Mouse (Mus musculus) T-helper 17 cell (primary cell): ENCODE measurements around the gene Lmntd2.

ENCODE experiments used
- in situ Hi-C, 2 experiments: fragments of 300-600 bp; cut with MboI, MseI; formaldehyde crosslinking; loops; 1 replicate in 1 of 2; 2 replicates in 1 of 2; pipeline ENCODE4 v1.15.1; 2025; ENCODE audit warnings: high pct_unique_total_duplicates in 2 of 2

Lmntd2 gene

DNA sequence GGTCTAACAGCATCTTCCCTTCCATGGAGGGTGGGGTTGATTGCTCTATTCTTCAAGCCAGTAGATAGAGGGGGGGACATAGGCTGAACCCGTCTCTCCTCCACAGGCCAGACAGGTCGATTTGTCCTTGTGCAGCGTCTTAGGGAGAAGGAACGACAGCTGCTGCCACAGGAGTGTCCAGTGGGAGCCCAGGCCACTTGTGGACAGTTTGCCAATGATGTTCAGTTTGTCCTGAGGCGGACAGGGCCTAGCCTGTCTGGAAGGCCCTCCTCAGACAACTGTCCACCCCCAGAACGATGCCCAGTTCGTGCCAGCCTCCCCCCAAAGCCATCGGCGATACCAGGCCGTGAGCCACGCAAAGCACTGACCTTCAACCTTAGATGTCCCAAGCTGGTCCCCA is 3.0 kb upstream of the Lmntd2 start:
- in situ Hi-C loops = no loop called here

DNA sequence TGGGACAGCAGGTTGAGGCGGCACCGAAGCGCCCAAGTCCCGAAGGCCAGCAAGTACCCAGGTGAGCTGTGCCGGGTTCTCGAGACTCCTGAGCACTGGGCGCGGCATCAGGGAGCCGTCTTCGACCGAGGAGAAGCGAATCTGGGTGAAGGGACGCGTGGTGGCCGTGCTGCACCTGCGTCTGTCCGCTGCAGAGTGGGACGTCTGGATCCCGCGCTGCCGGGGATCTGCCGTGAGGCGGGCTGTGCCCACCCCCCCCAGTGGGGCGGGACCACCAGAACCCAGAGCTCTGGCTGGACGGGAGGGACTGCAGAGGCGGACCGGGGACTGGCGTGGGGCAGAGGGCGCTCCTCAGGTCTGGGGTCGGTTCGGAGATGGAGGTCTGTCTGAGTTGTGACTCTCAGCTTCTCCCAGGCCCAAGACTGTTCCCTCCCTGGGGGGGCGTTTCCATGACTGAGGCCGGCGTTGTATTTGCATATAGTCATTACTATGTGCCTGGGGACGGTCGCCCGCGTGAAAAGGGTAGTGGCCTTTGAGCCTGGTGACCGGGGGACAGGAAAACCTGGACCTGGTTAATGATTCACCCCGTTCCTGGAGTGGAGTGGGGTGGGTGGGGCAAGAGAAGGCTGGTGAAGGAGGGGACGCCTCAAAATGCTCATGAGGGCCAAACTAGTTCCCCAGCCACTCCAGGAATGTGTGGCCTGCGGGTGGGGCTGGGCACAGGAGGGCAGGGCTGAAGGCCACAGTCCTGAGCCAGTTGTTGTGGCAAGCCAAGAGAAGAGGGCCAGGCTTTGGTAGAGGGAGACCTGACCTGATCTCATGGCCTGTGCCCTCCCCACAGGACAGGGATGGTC is 2.2 kb upstream of the Lmntd2 start:
- in situ Hi-C loops = no loop called here

DNA sequence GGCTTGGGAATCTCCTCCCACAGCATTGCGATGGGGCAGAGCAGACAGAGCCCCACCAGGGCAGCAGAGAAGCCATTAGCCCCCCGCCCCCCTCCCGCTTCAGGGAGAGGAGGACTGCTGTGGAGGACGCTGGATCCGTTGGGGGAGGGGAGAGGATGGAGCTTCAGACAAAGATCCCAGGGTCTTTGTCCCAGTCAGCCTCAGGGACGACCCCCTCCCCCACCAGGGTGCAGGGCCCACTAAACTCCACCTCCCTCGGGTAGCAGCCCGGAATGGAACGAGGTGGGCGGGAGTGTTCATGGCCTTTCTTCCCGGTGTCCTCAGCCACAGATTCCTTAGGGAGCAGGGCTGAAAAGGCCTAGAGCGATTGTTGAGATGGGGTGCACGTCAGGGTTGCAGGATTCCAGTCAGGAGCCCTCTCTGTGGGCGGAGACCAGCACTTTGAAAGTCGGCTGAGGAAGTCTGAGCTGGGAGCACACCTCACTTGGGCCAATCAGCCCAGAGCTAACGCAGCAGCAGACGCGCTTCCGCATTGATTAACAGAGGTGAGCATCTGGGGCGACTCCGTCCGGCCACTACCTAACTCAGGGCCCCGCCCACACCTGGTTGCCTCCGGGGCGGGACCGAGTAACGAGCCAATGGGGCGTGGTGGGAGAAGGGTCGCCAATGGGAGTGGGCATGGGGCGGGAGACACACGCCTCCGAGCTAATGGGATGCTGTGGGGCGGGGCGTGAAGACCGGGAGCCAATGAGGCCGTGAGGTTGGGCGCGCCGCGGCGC is 1.4 kb upstream of the Lmntd2 start, which contains the start of gene Rassf7:
Rassf7 (plus strand) TSS at position 760 of the 779 bp plus-strand sequence.
- in situ Hi-C loops = no loop called here

DNA sequence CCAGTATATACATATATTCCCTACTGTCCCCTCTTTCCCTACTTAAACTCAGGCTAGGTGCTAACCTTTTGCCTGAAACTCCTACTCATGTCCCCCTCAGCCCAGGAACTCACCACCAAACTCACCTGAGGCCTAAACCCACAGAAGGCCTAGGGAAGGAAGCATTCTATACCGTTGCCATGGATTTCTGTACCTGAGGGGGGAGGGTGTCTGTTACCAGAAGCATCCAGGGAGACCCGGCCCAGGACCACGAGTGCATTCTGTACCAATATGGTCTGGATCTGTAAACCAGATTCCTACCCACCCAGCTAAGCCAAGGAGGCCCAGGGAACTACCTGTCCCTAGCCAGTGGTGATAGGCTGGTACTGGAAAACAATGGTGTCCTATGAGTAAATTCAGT is 430 bp upstream of the Lmntd2 start:
- in situ Hi-C loops = no loop called here

DNA sequence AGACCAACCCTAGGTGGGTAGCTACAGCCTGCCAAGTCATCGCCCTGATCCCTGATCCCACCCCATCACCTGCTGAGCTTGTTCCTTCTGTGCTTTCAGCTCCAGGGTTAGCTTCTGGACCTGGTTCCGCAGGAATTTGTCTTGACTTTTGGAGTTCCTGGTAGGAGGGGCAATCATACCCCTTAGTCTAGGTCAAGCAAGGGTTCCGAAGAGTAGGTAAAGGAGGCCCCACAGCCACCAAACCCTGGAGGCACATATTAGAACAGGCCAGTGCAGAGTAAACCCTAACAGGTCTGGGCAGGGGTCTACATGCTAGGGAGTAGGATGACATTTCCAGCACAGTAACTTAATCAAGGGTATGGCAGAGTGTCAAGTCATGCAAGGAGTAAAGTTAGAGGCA is 747 bp downstream of the Lmntd2 start:
- in situ Hi-C loops = no loop called here

DNA sequence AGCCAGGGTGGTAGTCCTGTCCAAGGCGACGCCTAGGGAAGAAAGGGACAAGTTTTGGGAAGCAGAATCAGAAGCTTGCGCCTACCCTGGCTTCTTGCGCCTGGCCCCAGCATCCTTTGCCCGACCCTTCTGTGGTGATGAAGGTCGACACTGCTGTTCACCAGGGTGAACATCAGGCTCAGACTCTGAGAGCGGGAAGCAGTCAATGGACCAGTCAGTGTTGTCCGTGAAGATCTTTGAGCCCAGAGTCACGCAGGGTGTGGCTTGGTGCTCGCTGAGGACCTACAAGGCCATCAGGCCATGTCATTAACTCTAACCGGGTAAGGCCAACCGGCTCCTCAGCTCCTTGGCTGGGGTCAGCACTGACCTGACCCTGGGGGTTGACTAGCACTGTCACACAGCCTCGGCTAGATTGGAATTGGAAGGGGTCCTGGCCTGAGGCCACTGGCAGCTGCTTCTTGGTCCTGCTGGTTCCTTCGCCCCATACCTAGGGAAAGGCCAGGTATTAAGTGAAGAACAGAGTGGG is 3.2 kb downstream of the Lmntd2 start:
- in situ Hi-C loops = no loop called here

DNA sequence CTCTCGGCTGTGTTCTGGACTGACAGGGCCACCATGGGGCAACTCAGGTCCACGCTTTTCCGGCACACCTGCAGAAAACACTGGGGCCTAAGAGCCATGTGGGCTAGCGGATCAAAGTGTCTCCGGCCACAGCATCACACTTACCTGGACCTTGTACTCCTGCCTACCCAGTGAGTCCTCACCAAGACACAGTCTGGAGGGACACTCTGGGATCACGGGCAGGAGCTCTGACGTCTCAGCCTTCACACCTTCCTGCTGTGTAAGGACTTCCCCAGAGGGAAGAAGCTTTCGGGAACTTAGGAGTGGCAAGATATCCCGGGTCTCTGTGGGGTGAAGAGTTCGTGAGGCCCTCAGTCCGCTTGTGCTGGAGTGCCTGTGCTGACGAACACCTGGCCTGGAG is 3.7 kb downstream of the Lmntd2 start:
- in situ Hi-C loops = no loop called here

DNA sequence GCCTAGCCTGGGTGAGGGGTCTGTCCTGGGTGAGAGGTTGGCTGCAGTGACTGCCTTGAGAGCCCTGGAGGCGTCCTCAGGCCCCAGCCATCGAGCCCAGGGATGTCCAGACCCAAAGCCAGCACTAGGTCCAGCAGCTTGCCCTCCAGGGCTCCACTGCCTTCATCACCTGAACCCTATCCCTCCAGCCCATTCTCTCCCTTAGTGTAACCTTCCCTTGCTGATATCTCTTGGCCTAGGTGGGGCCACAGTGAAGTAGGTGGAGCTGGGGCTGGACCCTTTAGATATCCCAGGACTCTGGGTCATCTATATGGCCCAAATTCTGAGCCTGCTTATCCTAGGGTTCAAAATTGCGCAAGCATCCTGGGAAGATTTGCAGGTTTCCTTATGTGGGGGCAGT is 4.4 kb downstream of the Lmntd2 start:
- in situ Hi-C loops = no loop called here

DNA sequence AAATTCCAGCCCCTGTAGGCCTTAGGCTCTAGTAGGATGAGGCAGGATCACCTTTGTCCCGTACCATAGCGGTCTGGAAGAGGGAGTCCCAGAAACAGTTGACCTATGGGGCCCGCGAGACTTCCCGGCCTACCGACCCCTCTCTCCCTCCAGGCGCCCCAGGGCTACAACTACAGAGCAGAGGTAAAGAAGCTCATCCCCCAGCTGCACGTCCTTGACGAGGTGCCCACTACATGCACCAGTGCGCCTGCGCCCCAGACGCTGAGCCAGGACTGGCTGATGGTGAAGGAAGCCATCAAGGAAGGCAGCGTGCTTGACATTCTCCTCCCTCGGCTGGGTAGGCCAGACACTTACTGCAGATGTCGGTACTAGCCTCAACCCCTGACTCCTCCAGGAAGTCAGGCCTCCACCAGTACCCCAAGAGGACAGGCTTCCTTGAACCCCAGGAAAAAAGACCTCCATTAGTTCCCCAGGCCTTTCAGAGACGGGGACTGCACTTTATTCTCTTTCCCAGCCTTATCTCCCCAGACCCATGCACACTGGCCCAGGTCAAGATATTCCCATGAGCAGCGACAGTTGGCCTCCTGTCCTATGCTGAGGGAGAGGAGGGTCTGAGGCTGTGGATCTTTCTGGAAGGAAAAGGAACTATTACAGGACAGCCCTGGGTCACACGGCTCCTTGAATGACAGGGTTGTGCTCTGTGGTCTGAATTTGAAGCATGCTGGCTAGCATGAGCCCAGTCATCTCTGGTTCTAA is 7.5 kb downstream of the Lmntd2 start:
- in situ Hi-C loops = no loop called here

DNA sequence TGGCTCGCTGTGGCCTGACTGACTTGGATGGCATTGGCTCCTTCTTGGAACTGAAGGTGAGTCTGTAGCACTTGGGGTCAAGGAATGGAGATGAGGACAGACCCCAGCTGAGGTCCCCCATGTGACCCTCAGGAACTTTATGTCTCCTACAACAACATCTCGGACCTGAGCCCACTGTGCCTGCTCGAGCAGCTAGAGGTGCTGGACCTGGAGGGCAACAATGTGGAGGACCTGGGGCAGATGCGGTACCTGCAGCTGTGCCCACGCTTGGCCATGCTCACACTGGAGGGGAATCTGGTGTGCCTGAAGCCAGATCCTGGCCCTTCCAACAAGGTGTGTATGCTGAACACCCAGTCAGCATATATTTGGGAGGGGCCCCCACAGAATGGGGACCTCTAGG is 8.4 kb downstream of the Lmntd2 start:
- in situ Hi-C loops = no loop called here

DNA sequence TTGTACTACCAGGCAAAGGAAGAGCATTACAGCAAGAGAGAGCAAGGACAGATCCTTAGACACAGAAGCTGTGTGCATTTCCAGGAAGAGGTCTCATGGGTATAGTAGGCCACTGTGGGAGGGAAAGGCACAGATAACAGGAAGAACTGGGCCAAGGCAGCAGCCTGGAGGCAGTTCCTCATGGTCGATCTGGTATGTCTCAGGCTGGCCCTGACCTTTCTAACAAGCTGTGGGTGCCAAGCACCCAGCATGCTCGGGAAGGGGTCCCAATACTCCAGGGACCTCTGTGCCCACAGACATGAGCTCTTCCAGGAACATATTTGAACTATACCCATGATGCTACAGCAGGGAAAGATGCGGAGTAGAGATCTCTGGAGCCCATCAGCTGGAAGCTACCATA is 9.3 kb downstream of the Lmntd2 start:
- in situ Hi-C loops = no loop called here

DNA sequence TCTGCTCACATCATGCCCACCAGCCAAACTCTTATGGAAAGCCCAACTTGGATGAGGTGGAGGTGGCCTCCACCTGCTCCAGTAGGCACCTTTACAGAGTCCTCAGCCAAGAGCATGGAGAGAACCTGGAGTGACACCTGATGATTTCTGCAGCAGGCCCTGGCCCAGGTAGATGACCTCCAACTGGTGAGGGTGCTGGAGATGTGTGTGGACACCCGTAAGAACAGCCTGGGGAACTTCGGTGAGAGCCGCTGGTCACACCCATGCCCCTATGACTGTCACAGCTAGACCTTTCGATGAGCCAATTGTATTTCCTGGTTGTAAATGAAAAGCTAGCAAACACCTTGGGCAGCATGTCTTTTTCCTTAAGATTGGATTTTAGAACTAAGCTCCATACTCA is 15.8 kb downstream of the Lmntd2 start:
- in situ Hi-C loops = no loop called here

DNA sequence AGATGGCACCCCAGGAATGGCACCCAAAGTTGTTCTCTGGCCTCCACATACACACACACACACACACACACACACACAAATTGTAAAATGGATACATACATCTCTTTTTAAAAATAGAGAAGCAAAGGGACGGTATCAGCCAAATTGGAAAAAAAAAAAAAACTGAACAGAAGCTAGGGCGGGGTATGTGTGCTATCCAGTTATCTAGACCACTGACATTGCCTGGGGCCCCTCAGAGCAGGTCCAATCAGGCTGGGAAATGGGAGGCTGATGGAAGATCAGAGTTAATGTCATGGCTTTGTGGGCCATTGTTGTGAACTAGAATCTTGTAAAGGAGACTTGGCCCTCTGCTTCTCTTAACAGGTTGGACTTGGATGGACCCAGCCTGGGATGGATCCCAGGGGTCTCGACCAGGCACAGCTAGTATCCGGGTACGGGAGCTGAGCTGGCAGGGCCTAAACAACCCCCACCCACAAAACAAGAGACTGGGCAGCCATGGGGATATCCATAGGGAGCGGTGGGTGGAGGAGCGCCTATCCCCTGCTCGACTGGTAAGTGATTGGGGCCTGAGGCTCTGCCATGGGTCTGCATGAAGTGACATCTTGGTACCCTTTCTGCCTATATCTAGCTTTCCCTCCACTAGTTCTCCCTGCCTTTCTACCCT is 17.1 kb downstream of the Lmntd2 start:
- in situ Hi-C loops = no loop called here

DNA sequence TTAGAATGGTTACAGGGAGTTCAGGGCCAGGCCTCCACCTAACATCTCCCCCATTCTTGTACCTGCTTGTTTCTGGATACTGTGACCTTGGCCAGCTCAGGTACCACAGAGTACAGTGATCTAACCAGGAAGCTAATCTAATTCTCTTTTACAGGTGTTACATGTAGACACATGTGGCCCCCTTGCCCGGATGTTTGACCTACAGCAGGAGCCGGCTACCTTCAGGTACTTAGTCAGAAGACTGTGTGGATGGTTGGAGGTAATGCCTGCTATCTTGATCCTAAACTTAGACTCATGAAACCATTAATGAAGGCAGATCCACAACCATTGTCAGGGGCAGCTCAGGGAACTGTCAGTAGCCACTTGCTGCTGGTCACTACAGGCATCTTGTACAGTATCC is 18.1 kb downstream of the Lmntd2 start:
- in situ Hi-C loops = no loop called here

DNA sequence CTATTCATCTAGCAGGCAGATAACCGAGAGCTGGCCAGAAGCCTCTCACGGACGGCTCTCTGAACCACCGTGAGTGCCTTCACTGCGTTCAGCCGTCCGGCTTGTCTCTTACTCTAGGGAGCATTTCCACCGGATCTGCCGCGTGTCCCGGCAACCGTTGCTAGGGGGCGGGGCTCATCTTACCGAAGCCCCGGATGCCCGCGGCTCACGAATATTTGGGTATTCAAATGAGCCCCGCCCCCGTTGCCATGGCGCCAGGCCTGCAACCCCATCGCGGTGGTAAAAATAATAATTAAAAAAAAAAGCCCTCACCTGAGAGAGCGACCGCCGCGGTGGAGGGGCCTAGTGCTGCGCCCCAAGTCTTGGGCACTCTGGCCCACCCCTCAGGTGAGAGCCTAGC is 19.1 kb downstream of the Lmntd2 start:
- in situ Hi-C loops = no loop called here

DNA sequence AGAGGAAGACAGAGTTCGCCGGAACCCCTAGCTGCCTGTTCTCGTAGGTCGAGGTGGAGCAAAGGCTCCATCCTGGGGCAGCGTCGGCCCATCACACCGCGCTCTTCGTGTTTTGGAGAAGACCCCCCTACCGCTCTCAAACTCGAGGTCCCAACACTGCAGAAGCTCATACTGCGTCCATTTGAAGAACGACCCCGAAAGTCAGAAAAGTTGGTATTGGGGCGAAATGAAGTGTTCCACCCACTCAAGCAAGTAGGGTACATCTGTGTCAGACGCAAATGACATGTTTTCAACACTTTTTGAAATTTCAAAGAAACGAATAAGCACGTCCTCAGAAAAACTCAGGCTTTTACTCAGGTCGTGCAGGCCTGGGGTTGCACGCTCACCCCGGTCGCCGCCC is 19.5 kb downstream of the Lmntd2 start:
- in situ Hi-C loops = no loop called here

DNA sequence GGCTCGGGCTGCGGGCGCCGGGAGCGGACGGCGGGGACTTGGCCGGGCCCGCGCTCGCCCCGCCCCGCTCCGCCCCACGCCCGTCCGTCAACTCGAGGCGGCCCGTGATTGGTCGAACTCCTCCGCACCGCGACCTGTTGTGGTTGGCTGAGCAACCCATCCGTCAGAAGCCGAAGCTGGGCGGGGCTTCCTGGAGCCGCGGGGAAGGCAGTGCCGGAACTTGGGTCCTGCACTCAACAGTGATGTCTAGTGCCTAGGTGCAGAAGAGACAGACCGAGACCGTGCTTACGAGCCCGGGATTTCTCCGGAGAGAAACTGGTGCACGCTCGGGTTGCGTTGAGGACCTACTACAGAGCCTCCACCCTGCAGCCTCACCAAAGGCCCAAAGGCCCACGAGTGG is 19.9 kb downstream of the Lmntd2 start, which contains the start of the genes Hras and Lrrc56:
Hras (minus strand) TSS at position 58 of the 400 bp plus-strand sequence.
Lrrc56 (plus strand) TSS at position 210 of the 400 bp plus-strand sequence.
- in situ Hi-C loops = no loop called here

DNA sequence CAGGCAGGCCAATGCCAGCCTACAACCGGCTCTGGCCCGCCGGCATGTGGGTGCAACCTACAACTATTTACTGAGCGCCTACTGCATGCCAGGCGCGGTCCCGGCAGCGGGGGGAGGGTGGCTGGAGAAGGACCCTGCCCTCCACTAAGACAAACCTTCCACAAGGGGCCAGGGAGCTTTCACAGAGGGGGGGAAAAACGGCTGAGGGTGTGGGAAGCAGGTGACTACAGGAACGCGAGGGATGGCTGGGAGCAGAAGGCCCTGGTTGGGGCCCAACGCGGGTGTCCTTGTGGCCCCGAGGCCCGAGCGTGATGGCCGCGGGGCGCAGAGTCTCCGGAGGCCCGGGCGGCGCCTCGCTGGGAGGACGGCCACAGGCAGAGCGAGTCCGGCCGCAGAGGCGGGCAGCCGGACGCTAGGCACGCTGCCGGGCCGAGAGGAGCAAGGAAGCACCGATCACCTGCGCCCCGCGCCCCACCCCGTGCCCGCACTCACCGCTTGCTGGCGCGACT is 20.5 kb downstream of the Lmntd2 start:
- in situ Hi-C loops = no loop called here

DNA sequence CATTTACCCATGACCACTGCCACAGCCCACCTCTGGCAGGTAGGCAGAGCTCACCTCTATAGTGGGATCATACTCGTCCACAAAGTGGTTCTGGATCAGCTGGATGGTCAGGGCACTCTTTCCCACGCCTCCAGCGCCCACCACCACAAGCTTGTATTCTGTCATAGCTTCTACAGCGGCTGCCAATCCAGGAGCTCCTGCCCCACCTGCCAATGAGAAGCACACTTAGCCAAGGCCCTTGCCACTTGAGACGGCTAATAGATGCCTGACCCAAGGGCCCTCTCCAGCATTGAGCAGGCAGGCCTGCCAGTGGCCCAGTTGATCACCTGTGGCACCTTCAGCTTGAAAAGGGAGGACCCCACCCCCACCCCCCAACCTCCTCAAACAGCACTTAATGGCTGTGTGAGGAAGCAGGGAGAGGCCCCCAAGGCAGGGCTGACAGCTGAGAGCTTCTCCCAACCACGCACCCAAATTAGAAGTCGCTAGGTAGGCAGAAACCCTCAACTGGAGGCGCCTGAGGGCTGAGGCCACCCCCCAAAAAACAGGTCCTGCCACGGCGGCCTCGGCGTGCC is 21.0 kb downstream of the Lmntd2 start:
- in situ Hi-C loops = no loop called here

DNA sequence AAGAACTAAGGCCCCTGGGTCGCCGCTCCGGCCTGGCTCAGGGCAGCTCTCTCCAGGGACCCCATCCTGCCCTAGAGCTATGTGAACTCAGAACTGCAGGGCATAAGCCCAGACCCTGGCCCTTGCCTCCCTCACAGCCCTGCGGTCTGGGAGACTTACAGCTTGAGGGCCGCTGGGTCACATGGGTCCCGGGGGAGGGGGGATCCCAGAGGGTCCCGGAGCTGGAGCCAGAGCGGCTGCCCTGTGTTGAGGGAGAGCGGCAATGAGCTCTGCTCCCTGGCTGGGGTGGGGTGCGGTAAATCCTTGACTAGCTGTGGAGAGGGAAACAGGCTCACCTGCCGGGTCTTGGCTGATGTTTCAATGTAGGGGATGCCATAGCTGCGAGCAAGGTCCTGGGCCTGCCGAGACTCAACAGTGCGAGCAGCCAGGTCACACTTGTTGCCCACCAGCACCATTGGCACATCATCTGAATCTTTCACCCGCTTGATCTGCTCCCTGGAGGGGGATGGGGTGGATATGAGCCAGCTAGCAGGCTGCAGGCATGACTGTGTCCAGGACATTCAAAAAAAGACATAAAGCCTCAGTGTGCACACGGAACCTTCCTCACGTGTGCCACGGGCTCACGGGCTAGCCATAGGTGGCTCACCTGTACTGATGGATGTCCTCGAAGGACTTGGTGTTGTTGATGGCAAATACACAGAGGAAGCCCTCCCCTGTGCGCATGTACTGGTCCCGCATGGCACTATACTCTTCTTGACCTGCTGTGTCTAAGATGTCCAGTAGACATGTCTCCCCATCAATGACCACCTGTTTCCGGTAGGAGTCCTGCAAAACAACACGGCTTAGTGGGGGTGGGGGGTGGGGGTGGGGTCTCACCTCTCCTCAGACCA is 21.8 kb downstream of the Lmntd2 start:
- in situ Hi-C loops = no loop called here
